Mouse (Mus musculus): ENCODE measurements around the gene Sdccag8. TPM values are rescaled to one million over a fixed set of nuclear protein-coding genes. Genes with fewer than 3 reads are reported as not detected.

Gene Sdccag8
- polyA plus RNA-seq, 1 experiment from 2014 or later, result 31.5 TPM

GRCm38 (mm10) chr1:176985691-176986090 is 171.2 kb downstream of the Sdccag8 start:
- H3K27me3 ChIP-seq (replicated peaks; ENCODE audit: control insufficient read depth, insufficient read depth, low read length), result no peaks in the 10 kb centered on the region
- 45% methylated on average over 6 of the region's 6 CpGs for WGBS
- peaks cover 30% of the 10 kb centered on the region for H3K4me1 ChIP-seq (ENCODE audit: control insufficient read depth, insufficient read depth, low read length)
- peak; percentile 71 for DNase-seq (ENCODE audit: low spot score)
- H3K36me3 ChIP-seq (ENCODE audit: control insufficient read depth, insufficient read depth, low read length), result no peaks in the 10 kb centered on the region
- no peak overlapping the region for H3K4me2 ChIP-seq (ENCODE audit: low read length)
- peak; percentile 68; the same call in 1 of the 2 replicates for ATAC-seq
- H3K9me3 ChIP-seq (replicated peaks; ENCODE audit: control insufficient read depth, low read length), result no peaks in the 10 kb centered on the region
- no peak overlapping the region for H3K4me3 ChIP-seq (ENCODE audit: low read depth, low read length)
- H3K27ac ChIP-seq (ENCODE audit: low read depth, low read length), result peak overlapping the region; percentile 35; the same call in 1 of the 2 replicates
- no peak overlapping the region for H3K9ac ChIP-seq (ENCODE audit: low read length)

- no peak for ATAC-seq
- WGBS, result 60% methylated on average over 6 of the region's 6 CpGs
- H3K27ac ChIP-seq (ENCODE audit: low read depth, low read length), result peak overlapping the region; percentile 35; the same call in 1 of the 2 replicates
Observed at GRCm38 (mm10) chr1:176986275-176986674, 171.8 kb downstream of the Sdccag8 start.

DNA sequence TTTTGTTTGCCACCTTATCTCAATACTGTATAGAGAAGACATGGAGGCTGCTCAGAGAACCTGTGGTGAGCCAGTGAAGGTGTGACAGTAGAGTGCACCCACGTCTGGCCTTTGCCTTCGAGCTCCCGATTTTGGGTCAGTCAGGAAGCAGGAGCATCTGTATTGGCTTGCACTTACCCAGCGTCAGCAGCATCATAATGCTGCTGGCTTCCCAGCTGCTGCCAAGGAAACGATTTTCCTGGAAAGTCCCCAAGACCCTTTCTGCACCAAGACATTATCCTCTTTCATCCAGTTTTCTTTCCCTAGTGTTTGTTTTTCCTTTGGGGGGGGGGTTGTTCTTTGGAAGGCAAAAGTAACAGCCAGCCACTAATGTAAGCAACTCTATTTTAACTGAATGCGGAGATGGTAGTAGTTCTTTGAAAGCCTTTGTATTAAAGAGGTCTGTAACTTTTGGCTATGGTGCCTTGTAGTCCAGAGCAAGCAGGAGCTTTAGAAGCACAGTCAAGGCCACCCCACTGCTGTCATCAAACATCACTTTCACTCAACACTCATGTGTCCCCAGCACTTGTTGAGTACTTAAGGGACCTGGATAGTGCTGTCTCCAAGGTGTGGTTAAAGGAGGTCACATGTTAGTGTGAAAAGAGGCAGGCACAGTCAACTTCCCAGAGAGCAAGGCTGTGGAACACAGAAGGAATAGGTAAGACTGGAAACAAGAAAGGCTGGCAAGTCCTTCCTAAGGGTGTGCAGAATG is 172.7 kb downstream of the Sdccag8 start:
- ATAC-seq (no peak), DNase-seq (ENCODE audit: low spot score) (no peak)
- Histone ChIP-seq H3K9ac (ENCODE audit: low read length) (no peak overlapping the region), H3K27me3 (replicated peaks; ENCODE audit: control insufficient read depth, insufficient read depth, low read length) (no peaks in the 10 kb centered on the region), H3K4me2 (ENCODE audit: low read length) (no peak overlapping the region), H3K4me3 (ENCODE audit: low read depth, low read length) (no peak overlapping the region), H3K4me1 (ENCODE audit: control insufficient read depth, insufficient read depth, low read length) (peaks cover 21% of the 10 kb centered on the region), H3K27ac (ENCODE audit: low read depth, low read length) (no peak overlapping the region), H3K36me3 (ENCODE audit: control insufficient read depth, insufficient read depth, low read length) (no peaks in the 10 kb centered on the region), H3K9me3 (replicated peaks; ENCODE audit: control insufficient read depth, low read length) (no peaks in the 10 kb centered on the region)
- WGBS, result 68% methylated on average over 6 of the region's 6 CpGs

More at GRCm38 (mm10) chr1:176986275-176986674, 171.8 kb downstream of the Sdccag8 start:
- no peak for DNase-seq (ENCODE audit: low spot score)
- Histone ChIP-seq H3K4me1 (ENCODE audit: control insufficient read depth, insufficient read depth, low read length) (peaks cover 24% of the 10 kb centered on the region), H3K36me3 (ENCODE audit: control insufficient read depth, insufficient read depth, low read length) (no peaks in the 10 kb centered on the region), H3K4me2 (ENCODE audit: low read length) (no peak overlapping the region), H3K27me3 (replicated peaks; ENCODE audit: control insufficient read depth, insufficient read depth, low read length) (no peaks in the 10 kb centered on the region), H3K4me3 (ENCODE audit: low read depth, low read length) (no peak overlapping the region), H3K9me3 (replicated peaks; ENCODE audit: control insufficient read depth, low read length) (no peaks in the 10 kb centered on the region), H3K9ac (ENCODE audit: low read length) (no peak overlapping the region)

DNA sequence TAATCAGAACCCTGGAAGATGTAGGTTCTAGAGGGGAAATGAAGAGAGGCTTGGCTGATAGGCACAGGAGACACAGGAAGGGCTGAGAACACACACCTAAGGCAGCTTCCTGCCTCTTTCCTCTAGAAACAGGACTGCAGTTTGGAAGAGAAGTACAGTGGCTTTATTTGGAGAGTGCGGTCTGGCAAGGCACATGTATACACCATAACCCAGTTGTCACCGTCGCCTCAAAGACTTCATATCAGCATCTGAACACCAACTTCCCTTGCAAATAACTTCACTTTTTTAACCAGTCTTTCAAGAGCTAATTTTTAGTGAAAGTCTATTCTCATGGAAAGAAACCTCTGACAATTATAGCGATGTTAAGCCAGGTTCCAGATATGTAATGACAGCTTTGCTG is 177.0 kb downstream of the Sdccag8 start:
- Histone ChIP-seq H3K4me2 (ENCODE audit: low read length) (no peak overlapping the region), H3K27me3 (replicated peaks; ENCODE audit: control insufficient read depth, insufficient read depth, low read length) (no peaks in the 10 kb centered on the region), H3K27ac (ENCODE audit: low read depth, low read length) (no peak overlapping the region), H3K36me3 (ENCODE audit: control insufficient read depth, insufficient read depth, low read length) (no peaks in the 10 kb centered on the region), H3K4me1 (ENCODE audit: control insufficient read depth, insufficient read depth, low read length) (peaks cover 43% of the 10 kb centered on the region), H3K9me3 (replicated peaks; ENCODE audit: control insufficient read depth, low read length) (no peaks in the 10 kb centered on the region), H3K9ac (ENCODE audit: low read length) (no peak overlapping the region), H3K4me3 (ENCODE audit: low read depth, low read length) (no peak overlapping the region)
- DNase-seq (ENCODE audit: low spot score) (no peak), ATAC-seq (no peak)
- WGBS, result 93% methylated on average over 4 of the region's 4 CpGs

DNA sequence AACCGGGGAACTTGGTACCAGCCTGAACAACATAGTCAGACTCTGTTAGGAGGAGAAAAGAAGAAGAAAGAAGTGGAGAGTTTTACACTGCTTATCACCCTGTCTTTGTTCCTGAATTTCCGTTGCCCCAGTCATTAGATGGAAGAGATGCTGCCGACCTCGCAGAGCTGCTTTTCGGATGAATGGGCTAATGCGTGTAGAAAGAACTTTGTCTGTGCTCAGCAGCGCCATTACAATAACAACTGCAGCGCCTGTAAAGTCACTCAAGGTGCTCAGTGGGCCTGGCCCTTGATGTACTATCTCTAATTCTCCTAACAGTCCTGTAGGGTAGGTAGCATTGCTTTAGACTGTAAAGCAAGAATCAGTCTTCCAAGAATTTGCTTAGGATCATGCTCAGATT is 178.1 kb downstream of the Sdccag8 start:
- 12% methylated on average over 8 of the region's 8 CpGs for WGBS
- H3K27me3 ChIP-seq (replicated peaks; ENCODE audit: control insufficient read depth, insufficient read depth, low read length), result no peaks in the 10 kb centered on the region
- H3K4me3 ChIP-seq (ENCODE audit: low read depth, low read length), result no peak overlapping the region
- H3K27ac ChIP-seq (ENCODE audit: low read depth, low read length), result peak overlapping the region; percentile 97; the same call in 1 of the 2 replicates
- no peaks in the 10 kb centered on the region for H3K9me3 ChIP-seq (replicated peaks; ENCODE audit: control insufficient read depth, low read length)
- no peak overlapping the region for H3K9ac ChIP-seq (ENCODE audit: low read length)
- peaks cover 51% of the 10 kb centered on the region for H3K4me1 ChIP-seq (ENCODE audit: control insufficient read depth, insufficient read depth, low read length)
- ATAC-seq (no peak), DNase-seq (ENCODE audit: low spot score) (no peak)
- no peak overlapping the region for H3K4me2 ChIP-seq (ENCODE audit: low read length)
- H3K36me3 ChIP-seq (ENCODE audit: control insufficient read depth, insufficient read depth, low read length), result no peaks in the 10 kb centered on the region

DNA sequence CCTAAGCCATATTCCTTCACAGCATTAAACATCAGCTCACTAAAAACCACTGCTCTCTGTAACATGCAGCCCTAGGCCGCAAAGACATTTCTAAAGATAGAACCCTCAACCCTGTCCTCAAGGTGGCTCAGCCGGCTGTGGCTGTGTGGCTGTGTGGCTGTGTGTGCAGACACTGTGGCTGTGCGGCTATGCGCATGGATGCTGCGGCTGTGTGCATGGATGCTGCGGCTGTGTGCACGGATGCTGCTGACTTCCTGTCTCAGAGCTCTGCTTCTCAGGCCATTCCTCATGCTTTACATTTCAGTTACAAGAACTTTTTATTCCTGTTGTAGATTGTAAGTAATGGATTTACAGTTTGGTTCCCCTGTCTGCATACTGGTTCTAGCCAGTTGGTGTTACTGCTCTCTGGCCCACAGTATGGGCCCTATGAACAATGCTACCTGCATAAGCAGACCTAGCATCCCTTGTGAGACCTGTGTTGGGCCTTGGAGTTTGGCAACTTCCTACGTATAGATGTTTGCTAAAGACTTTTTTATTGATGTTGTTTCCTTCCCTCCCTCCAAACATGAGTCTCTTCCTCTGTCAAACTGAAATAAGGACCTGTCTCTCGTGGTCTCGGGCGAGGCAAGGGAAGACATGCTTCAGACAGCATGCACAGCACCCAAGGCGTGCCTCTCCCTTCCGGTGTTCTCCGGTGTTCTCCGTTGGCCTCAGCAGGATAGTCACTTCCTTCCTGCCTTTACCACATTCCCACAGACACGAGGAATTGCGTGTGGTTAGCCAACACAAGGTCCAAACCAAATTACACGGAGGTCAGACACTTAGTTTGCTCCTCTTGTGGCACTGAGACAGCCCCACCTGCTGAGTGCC is 178.9 kb downstream of the Sdccag8 start:
- Histone ChIP-seq H3K4me3 (ENCODE audit: low read depth, low read length) (no peak overlapping the region), H3K9ac (ENCODE audit: low read length) (no peak overlapping the region), H3K4me1 (ENCODE audit: control insufficient read depth, insufficient read depth, low read length) (peaks cover 59% of the 10 kb centered on the region), H3K27ac (ENCODE audit: low read depth, low read length) (peak overlapping the region; percentile 97), H3K9me3 (replicated peaks; ENCODE audit: control insufficient read depth, low read length) (no peaks in the 10 kb centered on the region), H3K27me3 (replicated peaks; ENCODE audit: control insufficient read depth, insufficient read depth, low read length) (no peaks in the 10 kb centered on the region), H3K36me3 (ENCODE audit: control insufficient read depth, insufficient read depth, low read length) (no peaks in the 10 kb centered on the region), H3K4me2 (ENCODE audit: low read length) (no peak overlapping the region)
- 82% methylated on average over 18 of the region's 18 CpGs for WGBS
- no peak for ATAC-seq
- no peak for DNase-seq (ENCODE audit: low spot score)

GRCm38 (mm10) chr1:176994087-176994486 is 179.6 kb downstream of the Sdccag8 start:
- no peaks in the 10 kb centered on the region for H3K36me3 ChIP-seq (ENCODE audit: control insufficient read depth, insufficient read depth, low read length)
- H3K4me2 ChIP-seq (ENCODE audit: low read length), result no peak overlapping the region; the same call in 1 of the 2 replicates
- 11% methylated on average over 7 of the region's 7 CpGs for WGBS
- no peaks in the 10 kb centered on the region for H3K9me3 ChIP-seq (replicated peaks; ENCODE audit: control insufficient read depth, low read length)
- ATAC-seq (peak; percentile 65), DNase-seq (ENCODE audit: low spot score) (peak; percentile 86)
- peak overlapping the region; percentile 97 for H3K27ac ChIP-seq (ENCODE audit: low read depth, low read length)
- peaks cover 64% of the 10 kb centered on the region for H3K4me1 ChIP-seq (ENCODE audit: control insufficient read depth, insufficient read depth, low read length)
- H3K9ac ChIP-seq (ENCODE audit: low read length), result 0 out of 2 replicates have a peak overlapping the region, but pooled peaks have one; percentile 26
- no peaks in the 10 kb centered on the region for H3K27me3 ChIP-seq (replicated peaks; ENCODE audit: control insufficient read depth, insufficient read depth, low read length)
- H3K4me3 ChIP-seq (ENCODE audit: low read depth, low read length), result no peak overlapping the region

- peaks cover 67% of the 10 kb centered on the region for H3K4me1 ChIP-seq (ENCODE audit: control insufficient read depth, insufficient read depth, low read length)
- peak; percentile 92 for DNase-seq (ENCODE audit: low spot score)
- peak overlapping the region; percentile 97 for H3K27ac ChIP-seq (ENCODE audit: low read depth, low read length)
- H3K4me3 ChIP-seq (ENCODE audit: low read depth, low read length), result no peak overlapping the region
- no peaks in the 10 kb centered on the region for H3K9me3 ChIP-seq (replicated peaks; ENCODE audit: control insufficient read depth, low read length)
- peak; percentile 64 for ATAC-seq
- no peaks in the 10 kb centered on the region for H3K27me3 ChIP-seq (replicated peaks; ENCODE audit: control insufficient read depth, insufficient read depth, low read length)
- H3K4me2 ChIP-seq (ENCODE audit: low read length), result no peak overlapping the region
- no peaks in the 10 kb centered on the region for H3K36me3 ChIP-seq (ENCODE audit: control insufficient read depth, insufficient read depth, low read length)
- WGBS, result 6% methylated on average over 11 of the region's 11 CpGs
- H3K9ac ChIP-seq (ENCODE audit: low read length), result peak overlapping the region; percentile 35; the same call in 1 of the 2 replicates
Observed at GRCm38 (mm10) chr1:176994707-176995418, 180.4 kb downstream of the Sdccag8 start.

Data from forebrain, embryonic 14.5 days (tissue).